Mouse (Mus musculus): ENCODE measurements around the gene Smim14. TPM values are rescaled to one million over a fixed set of nuclear protein-coding genes. Genes with fewer than 3 reads are reported as not detected.

Gene Smim14
- polyA plus RNA-seq, 1 experiment from 2014 or later, result 198 TPM

- no peak overlapping the region for H3K9ac ChIP-seq (replicated peaks; ENCODE audit: low read depth, low read length)
- no peak for ATAC-seq
- H3K27ac ChIP-seq (ENCODE audit: low read length), result no peak overlapping the region
- H3K36me3 ChIP-seq (ENCODE audit: control insufficient read depth, insufficient read depth), result peaks cover 7% of the 10 kb centered on the region; the same call in 1 of the 2 replicates
- no peak overlapping the region for H3K4me2 ChIP-seq (ENCODE audit: low read length)
- H3K4me3 ChIP-seq (replicated peaks; ENCODE audit: low read length), result no peak overlapping the region
- WGBS, result 71% methylated on average over 7 of the region's 7 CpGs
- H3K9me3 ChIP-seq (ENCODE audit: control insufficient read depth, low read length), result no peaks in the 10 kb centered on the region
- H3K27me3 ChIP-seq (replicated peaks; ENCODE audit: control insufficient read depth, insufficient read depth, low read length), result no peaks in the 10 kb centered on the region
- H3K4me1 ChIP-seq (replicated peaks; ENCODE audit: control insufficient read depth, insufficient read depth, low read length), result no peaks in the 10 kb centered on the region
Measured at GRCm38 (mm10) chr5:65457086-65457827, 79.7 kb downstream of the Smim14 start.

- Histone ChIP-seq H3K4me3 (replicated peaks; ENCODE audit: low read length) (no peak overlapping the region), H3K4me1 (replicated peaks; ENCODE audit: control insufficient read depth, insufficient read depth, low read length) (no peaks in the 10 kb centered on the region), H3K27ac (ENCODE audit: low read length) (no peak overlapping the region), H3K9ac (replicated peaks; ENCODE audit: low read depth, low read length) (no peak overlapping the region), H3K9me3 (ENCODE audit: control insufficient read depth, low read length) (no peaks in the 10 kb centered on the region), H3K36me3 (ENCODE audit: control insufficient read depth, insufficient read depth) (peaks cover 5% of the 10 kb centered on the region; the same call in 1 of the 2 replicates), H3K27me3 (replicated peaks; ENCODE audit: control insufficient read depth, insufficient read depth, low read length) (no peaks in the 10 kb centered on the region), H3K4me2 (ENCODE audit: low read length) (no peak overlapping the region)
- WGBS, result 81% methylated on average over 5 of the region's 5 CpGs
- ATAC-seq, result no peak
Measured at GRCm38 (mm10) chr5:65454771-65455170, 82.2 kb downstream of the Smim14 start.

GRCm38 (mm10) chr5:65448941-65449340 is 88.0 kb downstream of the Smim14 start:
- H3K27me3 ChIP-seq (replicated peaks; ENCODE audit: control insufficient read depth, insufficient read depth, low read length), result no peaks in the 10 kb centered on the region
- no peak overlapping the region for H3K9ac ChIP-seq (replicated peaks; ENCODE audit: low read depth, low read length)
- no peak for ATAC-seq
- H3K4me2 ChIP-seq (ENCODE audit: low read length), result no peak overlapping the region
- H3K36me3 ChIP-seq (ENCODE audit: control insufficient read depth, insufficient read depth), result peaks cover 13% of the 10 kb centered on the region; the same call in 1 of the 2 replicates
- H3K4me1 ChIP-seq (replicated peaks; ENCODE audit: control insufficient read depth, insufficient read depth, low read length), result no peaks in the 10 kb centered on the region
- no peak overlapping the region for H3K27ac ChIP-seq (ENCODE audit: low read length)
- WGBS, result 84% methylated on average over 4 of the region's 4 CpGs
- H3K4me3 ChIP-seq (replicated peaks; ENCODE audit: low read length), result no peak overlapping the region
- H3K9me3 ChIP-seq (ENCODE audit: control insufficient read depth, low read length), result no peaks in the 10 kb centered on the region

- no peaks in the 10 kb centered on the region for H3K27me3 ChIP-seq (replicated peaks; ENCODE audit: control insufficient read depth, insufficient read depth, low read length)
- 82% methylated on average over 2 of the region's 2 CpGs for WGBS
Measured at GRCm38 (mm10) chr5:65447826-65448225, 89.2 kb downstream of the Smim14 start.

GRCm38 (mm10) chr5:65446756-65447155 is 90.2 kb downstream of the Smim14 start:
- no peaks in the 10 kb centered on the region for H3K4me1 ChIP-seq (replicated peaks; ENCODE audit: control insufficient read depth, insufficient read depth, low read length)
- 89% methylated on average over 2 of the region's 2 CpGs for WGBS
- no peak for ATAC-seq
- no peaks in the 10 kb centered on the region for H3K9me3 ChIP-seq (ENCODE audit: control insufficient read depth, low read length)
- H3K36me3 ChIP-seq (ENCODE audit: control insufficient read depth, insufficient read depth), result peaks cover 11% of the 10 kb centered on the region; the same call in 1 of the 2 replicates
- H3K27ac ChIP-seq (ENCODE audit: low read length), result no peak overlapping the region
- no peak overlapping the region for H3K4me3 ChIP-seq (replicated peaks; ENCODE audit: low read length)
- no peak overlapping the region for H3K4me2 ChIP-seq (ENCODE audit: low read length)
- H3K27me3 ChIP-seq (replicated peaks; ENCODE audit: control insufficient read depth, insufficient read depth, low read length), result no peaks in the 10 kb centered on the region
- no peak overlapping the region for H3K9ac ChIP-seq (replicated peaks; ENCODE audit: low read depth, low read length)

More at GRCm38 (mm10) chr5:65447826-65448225, 89.2 kb downstream of the Smim14 start:
- H3K4me1 ChIP-seq (replicated peaks; ENCODE audit: control insufficient read depth, insufficient read depth, low read length), result no peaks in the 10 kb centered on the region
- H3K27ac ChIP-seq (ENCODE audit: low read length), result no peak overlapping the region
- no peak for ATAC-seq
- H3K36me3 ChIP-seq (ENCODE audit: control insufficient read depth, insufficient read depth), result peaks cover 13% of the 10 kb centered on the region; the same call in 1 of the 2 replicates
- H3K9me3 ChIP-seq (ENCODE audit: control insufficient read depth, low read length), result no peaks in the 10 kb centered on the region
- H3K4me2 ChIP-seq (ENCODE audit: low read length), result no peak overlapping the region
- H3K4me3 ChIP-seq (replicated peaks; ENCODE audit: low read length), result no peak overlapping the region
- H3K9ac ChIP-seq (replicated peaks; ENCODE audit: low read depth, low read length), result no peak overlapping the region

GRCm38 (mm10) chr5:65444981-65445380 is 92.0 kb downstream of the Smim14 start:
- Histone ChIP-seq H3K27ac (ENCODE audit: low read length) (no peak overlapping the region), H3K4me3 (replicated peaks; ENCODE audit: low read length) (no peak overlapping the region), H3K9me3 (ENCODE audit: control insufficient read depth, low read length) (no peaks in the 10 kb centered on the region), H3K27me3 (replicated peaks; ENCODE audit: control insufficient read depth, insufficient read depth, low read length) (no peaks in the 10 kb centered on the region), H3K4me2 (ENCODE audit: low read length) (no peak overlapping the region), H3K36me3 (ENCODE audit: control insufficient read depth, insufficient read depth) (peaks cover 11% of the 10 kb centered on the region; the same call in 1 of the 2 replicates), H3K9ac (replicated peaks; ENCODE audit: low read depth, low read length) (no peak overlapping the region), H3K4me1 (replicated peaks; ENCODE audit: control insufficient read depth, insufficient read depth, low read length) (no peaks in the 10 kb centered on the region)
- ATAC-seq, result no peak
- WGBS, result 72% methylated on average over 4 of the region's 6 CpGs

- Histone ChIP-seq H3K27me3 (replicated peaks; ENCODE audit: control insufficient read depth, insufficient read depth, low read length) (no peaks in the 10 kb centered on the region), H3K36me3 (ENCODE audit: control insufficient read depth, insufficient read depth) (no peaks in the 10 kb centered on the region), H3K4me2 (ENCODE audit: low read length) (no peak overlapping the region), H3K4me3 (replicated peaks; ENCODE audit: low read length) (no peak overlapping the region), H3K27ac (ENCODE audit: low read length) (no peak overlapping the region), H3K9me3 (ENCODE audit: control insufficient read depth, low read length) (no peaks in the 10 kb centered on the region), H3K9ac (replicated peaks; ENCODE audit: low read depth, low read length) (no peak overlapping the region), H3K4me1 (replicated peaks; ENCODE audit: control insufficient read depth, insufficient read depth, low read length) (peaks cover 16% of the 10 kb centered on the region)
- ATAC-seq, result no peak
Measured at GRCm38 (mm10) chr5:65438041-65438440, 98.9 kb downstream of the Smim14 start.

DNA sequence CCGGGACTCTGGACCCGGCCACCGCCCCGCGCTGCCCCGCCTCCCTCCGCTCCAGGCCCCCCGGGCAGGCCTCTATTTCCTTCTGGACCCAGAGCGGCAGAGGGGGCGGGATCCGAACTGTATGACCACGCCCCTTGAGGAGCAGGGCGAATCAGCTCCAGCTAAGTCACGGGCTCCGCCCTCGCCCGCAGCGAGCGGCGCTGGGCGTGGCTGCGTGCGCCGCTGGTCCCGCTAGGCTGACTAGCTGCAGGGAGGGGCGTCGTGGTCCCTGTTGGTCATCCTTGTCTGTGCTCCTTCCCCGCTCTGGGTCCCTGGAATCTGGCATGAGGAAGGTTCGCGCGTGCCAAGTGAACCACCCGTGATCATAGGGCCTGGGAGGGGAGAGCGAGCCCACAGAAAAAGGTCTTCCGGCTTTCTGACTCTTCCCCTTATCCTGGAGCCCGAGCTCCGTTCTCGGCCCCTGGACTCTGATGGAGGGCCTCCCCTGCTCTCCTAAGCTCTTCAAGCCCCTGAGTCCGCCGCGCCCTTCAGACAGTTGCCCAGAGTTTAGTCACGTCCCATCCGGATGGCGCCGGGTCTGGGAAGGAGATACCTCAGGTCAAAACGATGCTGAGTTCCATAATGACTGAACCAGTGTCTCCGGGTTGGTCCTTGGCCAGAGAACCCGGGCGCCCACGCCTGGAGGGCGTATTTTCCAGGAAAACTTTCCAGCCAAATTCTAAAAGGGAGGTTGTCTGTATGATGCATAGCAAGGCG is 101.0 kb downstream of the Smim14 start, which contains the start of gene Ugdh:
TSS of gene Ugdh (minus strand) at position 144 of the 756 bp plus-strand sequence.
- peak; percentile 99 for ATAC-seq
- no peaks in the 10 kb centered on the region for H3K27me3 ChIP-seq (replicated peaks; ENCODE audit: control insufficient read depth, insufficient read depth, low read length)

GRCm38 (mm10) chr5:65435363-65435805 is 101.6 kb downstream of the Smim14 start:
- Histone ChIP-seq H3K9ac (replicated peaks; ENCODE audit: low read depth, low read length) (peak overlapping the region; percentile 90), H3K4me3 (replicated peaks; ENCODE audit: low read length) (peak overlapping the region; percentile 82), H3K4me1 (replicated peaks; ENCODE audit: control insufficient read depth, insufficient read depth, low read length) (peaks cover 17% of the 10 kb centered on the region), H3K36me3 (ENCODE audit: control insufficient read depth, insufficient read depth) (no peaks in the 10 kb centered on the region), H3K27me3 (replicated peaks; ENCODE audit: control insufficient read depth, insufficient read depth, low read length) (no peaks in the 10 kb centered on the region), H3K9me3 (ENCODE audit: control insufficient read depth, low read length) (no peaks in the 10 kb centered on the region), H3K27ac (ENCODE audit: low read length) (peak overlapping the region; percentile 78), H3K4me2 (ENCODE audit: low read length) (peak overlapping the region; percentile 60)
- WGBS, result 0% methylated on average over 37 of the region's 47 CpGs
- ATAC-seq, result no peak

More for the DNA sequence above, 101.0 kb downstream of the Smim14 start, which contains the start of gene Ugdh:
- H3K9me3 ChIP-seq (ENCODE audit: control insufficient read depth, low read length), result no peaks in the 10 kb centered on the region
- peak within 1 kb of the TSS; percentile 60 for H3K4me2 ChIP-seq (ENCODE audit: low read length)
- H3K36me3 ChIP-seq (ENCODE audit: control insufficient read depth, insufficient read depth), result no peaks in the 10 kb centered on the region
- peak within 1 kb of the TSS; percentile 90 for H3K9ac ChIP-seq (replicated peaks; ENCODE audit: low read depth, low read length)
- H3K4me3 ChIP-seq (replicated peaks; ENCODE audit: low read length), result peak within 1 kb of the TSS; percentile 82
- H3K27ac ChIP-seq (ENCODE audit: low read length), result peak within 1 kb of the TSS; percentile 78
- H3K4me1 ChIP-seq (replicated peaks; ENCODE audit: control insufficient read depth, insufficient read depth, low read length), result peaks cover 17% of the 10 kb centered on the region
- WGBS, result 0% methylated on average over 51 of the region's 51 CpGs
